Mouse (Mus musculus): ENCODE data around the gene Tgtp1.
"Not testable (repeated sequence)": the region's sequence is repeated elsewhere in the genome, so short reads cannot be mapped to it uniquely, and the experiment has no call there.

Gene Tgtp1

GRCm38 (mm10) chr11:48994018-48994417 lies at the start of gene Tgtp1:
TSS of gene Tgtp1 (minus strand) at chr11:48994172.
- not testable (repeated sequence) for DNase-seq

- DNase-seq: not testable (repeated sequence)
These were observed 18.1 kb upstream of the Tgtp1 start for GRCm38 (mm10) chr11:49012074-49012473.

GRCm38 (mm10) chr11:49006785-49007184 lies 12.8 kb upstream of the Tgtp1 start:
- DNase-seq: not testable (repeated sequence)

- DNase-seq: not testable (repeated sequence)
These were observed 12.3 kb upstream of the Tgtp1 start for GRCm38 (mm10) chr11:49006317-49006716.

GRCm38 (mm10) chr11:49000411-49000810 lies 6.4 kb upstream of the Tgtp1 start:
- DNase-seq: not testable (repeated sequence)

GRCm38 (mm10) chr11:48993296-48993695 lies 676 bp downstream of the Tgtp1 start:
- not testable (repeated sequence) for DNase-seq

- peak; percentile 16 for DNase-seq
These were observed 2.0 kb downstream of the Tgtp1 start, which contains the start of gene Gm12185 for GRCm38 (mm10) chr11:48991740-48992520. TSS of gene Gm12185 (minus strand) at chr11:48992226.

- DNase-seq: not testable (repeated sequence)
These were observed 4.0 kb downstream of the Tgtp1 start for GRCm38 (mm10) chr11:48989981-48990380.

- DNase-seq: not testable (repeated sequence)
These were observed 5.8 kb downstream of the Tgtp1 start for GRCm38 (mm10) chr11:48988219-48988618.

- DNase-seq: not testable (repeated sequence)
These were observed 11.1 kb downstream of the Tgtp1 start for GRCm38 (mm10) chr11:48982848-48983247.

GRCm38 (mm10) chr11:48980052-48980451 lies 13.9 kb downstream of the Tgtp1 start:
- not testable (repeated sequence) for DNase-seq

GRCm38 (mm10) chr11:48979251-48979650 lies 14.7 kb downstream of the Tgtp1 start, which contains the start of gene 9930111J21Rik1:
TSS of gene 9930111J21Rik1 (minus strand) at chr11:48979398.
- DNase-seq: not testable (repeated sequence)

GRCm38 (mm10) chr11:48978240-48978939 lies 15.6 kb downstream of the Tgtp1 start, which contains the start of gene Olfr56:
TSS of gene Olfr56 (plus strand) at chr11:48978889.
- DNase-seq: not testable (repeated sequence)

GRCm38 (mm10) chr11:48974686-48975085 lies 19.3 kb downstream of the Tgtp1 start:
- not testable (repeated sequence) for DNase-seq

- not testable (repeated sequence) for DNase-seq
These were observed 47.9 kb downstream of the Tgtp1 start, which contains the start of gene Psme2b for GRCm38 (mm10) chr11:48946090-48946489. TSS of gene Psme2b (minus strand) at chr11:48946190.

GRCm38 (mm10) chr11:48939286-48939685 lies 54.7 kb downstream of the Tgtp1 start:
- not testable (repeated sequence) for DNase-seq

Measured in kidney, adult 18-20 months (tissue).